Comparison of ENCODE assay signal across 8 mouse cellular contexts in genomic region chr10:79945507-79946234, GRCm38 (mm10). TPM values are rescaled to one million over a fixed set of nuclear protein-coding genes. Genes with fewer than 3 reads are reported as not detected.
A peak's percentile ranks its signal among the peaks of the same experiment; 100 is the strongest.
DNase-seq lines count a peak whose midpoint lies in the region; TF ChIP-seq lines count a peak whose summit lies in the region.

No protein-coding gene starts in this region.

- H3K27me3 ChIP-seq in CH12.LX (replicated peaks), result no peaks in the 10 kb centered on the region
- no peaks in the 10 kb centered on the region for H3K27me3 ChIP-seq in embryonic facial prominence, embryonic 10.5 days (replicated peaks; ENCODE audit: low read depth, poor library complexity, severe bottlenecking)

- peaks cover 44 to 82% of the 10 kb centered on the region in 2 experiments for H3K4me1 ChIP-seq in CH12.LX (ENCODE audit: control insufficient read depth in 1 of 2, insufficient read depth in 2 of 2)
- H3K4me1 ChIP-seq in embryonic facial prominence, embryonic 10.5 days, result peaks cover 64% of the 10 kb centered on the region

- no peak for TF ChIP-seq EP300 in CH12.LX (IDR thresholded peaks at IDR 0.05; ENCODE audit: low read length)

- peaks cover 58% of the 10 kb centered on the region for H3K79me2 ChIP-seq in CH12.LX (replicated peaks; ENCODE audit: control insufficient read depth, extremely low read depth, insufficient read depth, poor library complexity, severe bottlenecking)

- no peak overlapping the region for H3K4me3 ChIP-seq in CH12.LX (replicated peaks in 1 of 3; ENCODE audit: low read depth in 2 of 3, low read length in 2 of 3, poor library complexity in 1 of 3)
- H3K4me3 ChIP-seq in embryonic facial prominence, embryonic 10.5 days, result peak overlapping the region; percentile 42

- no peaks in the 10 kb centered on the region for H3K9me3 ChIP-seq in CH12.LX (replicated peaks; ENCODE audit: low read length)
- no peaks in the 10 kb centered on the region for H3K9me3 ChIP-seq in embryonic facial prominence, embryonic 10.5 days

- WGBS in embryonic facial prominence, embryonic 10.5 days, result 16% methylated on average over 16 of the region's 16 CpGs

- in situ Hi-C loops in CH12.LX (cut with MboI; ENCODE audit: low pct_ligation_motif_present, low pct_unique_long_range_greater_than_20kb, low sequenced_read_pairs), result no loop called here

- no peak for TF ChIP-seq CTCF in CH12.LX (conservative IDR thresholded peaks at IDR 0.05 in 1 of 2, IDR thresholded peaks at IDR 0.05 in 1 of 2; ENCODE audit: low read depth in 2 of 2, low read length in 2 of 2)

- no peak for DNase-seq in CH12.LX (ENCODE audit: extremely low read depth)
- peak; percentile 79 for DNase-seq in embryonic facial prominence, embryonic 10.5 days (ENCODE audit: low spot score)
- DNase-seq in kidney, adult 8-10 months, result peak; percentile 59 to 80
- DNase-seq in lung, postnatal 10 days, result peak; percentile 55
- peak; percentile 50 for DNase-seq in yolk sac, embryonic 10.5 days (ENCODE audit: low spot score)
- DNase-seq in thymus, postnatal 0 days (ENCODE audit: low spot score), result no peak
- no peak for DNase-seq in spleen, postnatal 4 days (ENCODE audit: low spot score in 2 of 2)
- no peak for DNase-seq in heart, postnatal 10 days

- peak overlapping the region; percentile 89 for H3K27ac ChIP-seq in CH12.LX (ENCODE audit: insufficient read depth, low read depth)
- peak overlapping the region; percentile 86 for H3K27ac ChIP-seq in embryonic facial prominence, embryonic 10.5 days (replicated peaks)

- intact Hi-C loops in heart, postnatal 10 days (cut with DNase I), result no loop called here

- no peak overlapping the region for H3K4me2 ChIP-seq in CH12.LX (ENCODE audit: insufficient read depth, low read depth, poor library complexity, severe bottlenecking)

- no peak for TF ChIP-seq RAD21 in CH12.LX (IDR thresholded peaks at IDR 0.05; ENCODE audit: low read depth, low read length)

- no peak overlapping the region for H3K9ac ChIP-seq in CH12.LX (ENCODE audit: insufficient read depth, low read depth)

- H3K36me3 ChIP-seq in CH12.LX (replicated peaks in 1 of 2; ENCODE audit: control insufficient read depth in 1 of 2, insufficient read depth in 1 of 2, low read length in 1 of 2), result peaks cover 61 to 87% of the 10 kb centered on the region in 2 experiments
- peaks cover 84% of the 10 kb centered on the region for H3K36me3 ChIP-seq in embryonic facial prominence, embryonic 10.5 days (replicated peaks)

- no peak; the same call in 1 of the 2 replicates for TF ChIP-seq POLR2A in CH12.LX (IDR thresholded peaks at IDR 0.05; ENCODE audit: low read depth, low read length)

- dilution Hi-C loops in CH12.LX (cut with MboI; ENCODE audit: extremely low pct_ligation_motif_present, extremely low pct_unique_long_range_greater_than_20kb, low sequenced_read_pairs), result no loop called here

TF ChIP-seq in CH12.LX, 34 proteins besides CTCF, POLR2A, EP300 and RAD21:
- no peak for TF ChIP-seq POLR2AphosphoS2 (IDR thresholded peaks at IDR 0.05; ENCODE audit: low read depth, low read length)
- no peak for TF ChIP-seq IRF4 (IDR thresholded peaks at IDR 0.05; ENCODE audit: low read depth, low read length)
- no peak for TF ChIP-seq TCF12 (IDR thresholded peaks at IDR 0.05; ENCODE audit: low read depth, low read length)
- no peak for TF ChIP-seq TBP (conservative IDR thresholded peaks at IDR 0.05; ENCODE audit: low read depth, low read length)
- TF ChIP-seq MXI1 (IDR thresholded peaks at IDR 0.05; ENCODE audit: low read depth, low read length), result no peak
- no peak for TF ChIP-seq JUND (conservative IDR thresholded peaks at IDR 0.05; ENCODE audit: low read depth, low read length)
- no peak for TF ChIP-seq PAX5 (IDR thresholded peaks at IDR 0.05; ENCODE audit: low read length)
- TF ChIP-seq ZNF384 (IDR thresholded peaks at IDR 0.05; ENCODE audit: low read depth, low read length), result no peak
- TF ChIP-seq MEF2A (IDR thresholded peaks at IDR 0.05; ENCODE audit: borderline replicate concordance, low read depth, low read length), result no peak
- TF ChIP-seq ZC3H11A (IDR thresholded peaks at IDR 0.05; ENCODE audit: low read depth, low read length), result no peak
- no peak for TF ChIP-seq USF2 (conservative IDR thresholded peaks at IDR 0.05; ENCODE audit: low read depth, low read length)

RNA-seq across cellular contexts. Expression of gene Wdr18, which starts 14.3 kb away (rescaled TPM):
- total RNA-seq in CH12.LX (2012; rRNA removed), result 92.1 and 111 TPM in 2 replicates
- total RNA-seq in CH12.LX (2014; rRNA removed), result 59.7 and 70.8 TPM in 2 replicates
- polyA plus RNA-seq in CH12.LX (2012; ENCODE audit: insufficient read length, low read depth), result 54.2 and 69.7 TPM in 2 replicates
- 166 TPM in 2 replicates for polyA plus RNA-seq in embryonic facial prominence, embryonic 10.5 days (2016; fragmentation: Nextera tagmentation; extraction: Ambion mirVana)
- polyA plus RNA-seq in thymus, postnatal 0 days (2015; fragmentation: Nextera tagmentation; extraction: Ambion mirVana), result 77.5 and 85.8 TPM in 2 replicates
- total RNA-seq in heart, postnatal 10 days (2021), result 10 to 100 TPM; 22.7 to 23.4 TPM

RNA-seq across cellular contexts. Expression of gene Arid3a, which starts 18.8 kb away (rescaled TPM):
- total RNA-seq in CH12.LX (2012; rRNA removed) (114 and 161 TPM in 2 replicates), CH12.LX (2014; rRNA removed) (45.9 and 48.4 TPM in 2 replicates)
- polyA plus RNA-seq in CH12.LX (2012; ENCODE audit: insufficient read length, low read depth), result 84.7 and 94.4 TPM in 2 replicates
- 15.7 and 18.0 TPM in 2 replicates for polyA plus RNA-seq in embryonic facial prominence, embryonic 10.5 days (2016; fragmentation: Nextera tagmentation; extraction: Ambion mirVana)
- 3.7 TPM in 2 replicates for polyA plus RNA-seq in thymus, postnatal 0 days (2015; fragmentation: Nextera tagmentation; extraction: Ambion mirVana)
- total RNA-seq in heart, postnatal 10 days (2021), result 1 to 10 TPM; 3.1 to 3.2 TPM

RNA-seq across cellular contexts. Expression of gene R3hdm4, which starts 24.7 kb away (rescaled TPM):
- total RNA-seq in CH12.LX (2012; rRNA removed) (20.9 and 22.3 TPM in 2 replicates), CH12.LX (2014; rRNA removed) (8.9 and 10.5 TPM in 2 replicates)
- 53.2 and 59.4 TPM in 2 replicates for polyA plus RNA-seq in CH12.LX (2012; ENCODE audit: insufficient read length, low read depth)
- 125 and 136 TPM in 2 replicates for polyA plus RNA-seq in embryonic facial prominence, embryonic 10.5 days (2016; fragmentation: Nextera tagmentation; extraction: Ambion mirVana)
- polyA plus RNA-seq in thymus, postnatal 0 days (2015; fragmentation: Nextera tagmentation; extraction: Ambion mirVana), result 129 and 131 TPM in 2 replicates
- total RNA-seq in heart, postnatal 10 days (2021), result 10 to 100 TPM; 93.4 to 94.9 TPM

RNA-seq across cellular contexts. Expression of gene Grin3b, which starts 24.8 kb away (rescaled TPM):
- total RNA-seq in CH12.LX (2012; rRNA removed) (0.59 and 0.76 TPM in 2 replicates), CH12.LX (2014; rRNA removed) (0.27 and 0.30 TPM in 2 replicates)
- polyA plus RNA-seq in CH12.LX (2012; ENCODE audit: insufficient read length, low read depth), result 0.56 and 0.78 TPM in 2 replicates
- 0.13 and 0.44 TPM in 2 replicates for polyA plus RNA-seq in embryonic facial prominence, embryonic 10.5 days (2016; fragmentation: Nextera tagmentation; extraction: Ambion mirVana)
- 0.09 and 0.20 TPM in 2 replicates for polyA plus RNA-seq in thymus, postnatal 0 days (2015; fragmentation: Nextera tagmentation; extraction: Ambion mirVana)
- total RNA-seq in heart, postnatal 10 days (2021), result not detected

RNA-seq across cellular contexts. Expression of gene Kiss1r, which starts 28.9 kb away (rescaled TPM):
- total RNA-seq in CH12.LX (2012; rRNA removed), result 0.21 and 0.76 TPM in 2 replicates
- total RNA-seq in CH12.LX (2014; rRNA removed), result 0.24 and 0.32 TPM in 2 replicates
- polyA plus RNA-seq in CH12.LX (2012; ENCODE audit: insufficient read length, low read depth), result 0.17 and 0.20 TPM in 2 replicates
- 0.33 and 0.37 TPM in 2 replicates for polyA plus RNA-seq in embryonic facial prominence, embryonic 10.5 days (2016; fragmentation: Nextera tagmentation; extraction: Ambion mirVana)
- 0.48 and 1.2 TPM in 2 replicates for polyA plus RNA-seq in thymus, postnatal 0 days (2015; fragmentation: Nextera tagmentation; extraction: Ambion mirVana)
- total RNA-seq in heart, postnatal 10 days (2021), result under 1 TPM; 0.17 to 0.22 TPM

Comparison
In these comparisons a context has a peak if more than half of its experiments do, and no peak if none do; other contexts are left out.
1. DNase-seq: peak in embryonic facial prominence, embryonic 10.5 days (single experiment), kidney, adult 8-10 months (2 of 2), lung, postnatal 10 days (single experiment) and yolk sac, embryonic 10.5 days (single experiment); none in CH12.LX (single experiment), thymus, postnatal 0 days (single experiment), spleen, postnatal 4 days (0 of 2) and heart, postnatal 10 days (0 of 2).